Mouse (Mus musculus): Measurements from ENCODE around the gene 1700022I11Rik. TPM values are rescaled to one million over a fixed set of nuclear protein-coding genes. Genes with fewer than 3 reads are reported as not detected.
A peak's percentile ranks its signal among the peaks of the same experiment; 100 is the strongest.

The 1700022I11Rik gene
- polyA plus RNA-seq, 1 experiment from 2014 or later, result 0.70 TPM

- Histone ChIP-seq H3K4me1 (ENCODE audit: control insufficient read depth in 2 of 2, insufficient read depth in 2 of 2, low read length in 2 of 2) (peaks cover 9 to 12% of the 10 kb centered on the region in 2 experiments), H3K9ac (ENCODE audit: low read length) (no peak overlapping the region), H3K4me2 (ENCODE audit: low read length) (no peak overlapping the region), H3K4me3 (ENCODE audit: control insufficient read depth in 1 of 2, insufficient read depth in 1 of 2, low read depth in 1 of 2, low read length in 2 of 2) (no peak overlapping the region), H3K27me3 (ENCODE audit: control insufficient read depth, insufficient read depth, low read length) (peaks cover 11% of the 10 kb centered on the region; the same call in 1 of the 2 replicates), H3K27ac (replicated peaks in 1 of 2; ENCODE audit: control insufficient read depth in 1 of 2, insufficient read depth in 1 of 2, low read depth in 2 of 2, low read length in 2 of 2) (no peak overlapping the region), H3K9me3 (ENCODE audit: control insufficient read depth, low read length) (no peaks in the 10 kb centered on the region), H3K36me3 (ENCODE audit: control insufficient read depth, insufficient read depth, low read length) (no peaks in the 10 kb centered on the region)
- no peak for ATAC-seq (ENCODE audit: insufficient number of reproducible peaks, insufficient read depth, low FRiP score, low read depth)
- 7% methylated on average over 5 of the region's 5 CpGs for WGBS
Measured at GRCm38 (mm10) chr4:42945952-42946351, 23.5 kb upstream of the 1700022I11Rik start.

DNA sequence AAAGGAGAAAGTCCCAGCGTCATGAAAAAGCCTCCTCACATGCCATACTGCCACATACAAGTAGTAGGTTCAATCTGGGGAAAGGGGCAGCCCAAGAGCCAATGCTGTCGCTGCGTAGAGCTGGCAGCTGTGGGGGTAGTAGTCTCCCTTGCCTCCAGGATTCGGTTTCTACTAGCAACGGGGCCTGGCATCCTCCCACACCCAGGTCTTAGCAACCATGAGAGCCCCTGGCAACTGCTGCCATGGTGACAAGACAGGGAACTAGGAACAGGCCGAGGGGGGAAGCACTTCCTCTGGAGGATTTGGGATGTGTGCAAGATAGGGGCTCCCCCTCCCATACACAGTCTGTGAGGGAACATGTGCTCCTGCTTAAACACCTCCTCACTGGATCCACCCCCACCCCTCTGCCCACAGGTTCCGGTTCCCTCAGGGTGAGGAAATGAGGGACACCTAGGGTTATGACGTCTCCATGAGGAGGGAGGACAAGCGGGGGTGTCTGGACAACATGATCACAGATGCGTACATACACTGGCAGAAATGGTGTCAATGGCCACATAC, 22.6 kb upstream of the 1700022I11Rik start:
- H3K27me3 ChIP-seq (ENCODE audit: control insufficient read depth, insufficient read depth, low read length), result peaks cover 11% of the 10 kb centered on the region; the same call in 1 of the 2 replicates
- ATAC-seq (ENCODE audit: insufficient number of reproducible peaks, insufficient read depth, low FRiP score, low read depth), result no peak
- H3K4me1 ChIP-seq (ENCODE audit: control insufficient read depth in 2 of 2, insufficient read depth in 2 of 2, low read length in 2 of 2), result peaks cover 17 to 21% of the 10 kb centered on the region in 2 experiments
- H3K36me3 ChIP-seq (ENCODE audit: control insufficient read depth, insufficient read depth, low read length), result no peaks in the 10 kb centered on the region
- no peaks in the 10 kb centered on the region for H3K9me3 ChIP-seq (ENCODE audit: control insufficient read depth, low read length)
- 58% methylated on average over 10 of the region's 10 CpGs for WGBS
- H3K9ac ChIP-seq (ENCODE audit: low read length), result no peak overlapping the region
- no peak overlapping the region for H3K27ac ChIP-seq (replicated peaks in 1 of 2; ENCODE audit: control insufficient read depth in 1 of 2, insufficient read depth in 1 of 2, low read depth in 2 of 2, low read length in 2 of 2)
- no peak overlapping the region for H3K4me2 ChIP-seq (ENCODE audit: low read length)
- H3K4me3 ChIP-seq (ENCODE audit: control insufficient read depth in 1 of 2, insufficient read depth in 1 of 2, low read depth in 1 of 2, low read length in 2 of 2), result no peak overlapping the region

DNA sequence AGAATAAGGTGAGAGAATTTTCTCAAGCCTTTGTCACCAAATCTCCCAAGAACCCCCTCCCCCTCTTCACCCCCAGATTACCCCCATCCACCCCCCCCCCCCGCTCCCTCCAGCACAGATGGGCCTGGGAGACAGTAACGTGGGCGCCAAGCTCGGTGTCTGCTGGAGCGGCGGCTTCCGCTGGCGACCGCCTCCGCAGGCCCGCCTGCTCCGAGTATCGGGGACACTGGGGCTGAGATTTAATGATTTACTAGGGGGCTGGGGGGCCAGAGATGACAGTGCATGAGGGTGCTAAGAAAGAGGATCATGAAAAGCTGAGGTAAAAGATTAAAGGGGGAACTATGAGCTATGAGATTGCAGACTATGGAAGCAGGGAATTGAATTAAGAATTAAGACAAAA, 20.9 kb upstream of the 1700022I11Rik start:
- Histone ChIP-seq H3K9me3 (ENCODE audit: control insufficient read depth, low read length) (no peaks in the 10 kb centered on the region), H3K27me3 (ENCODE audit: control insufficient read depth, insufficient read depth, low read length) (peaks cover 11% of the 10 kb centered on the region; the same call in 1 of the 2 replicates), H3K9ac (ENCODE audit: low read length) (no peak overlapping the region), H3K4me1 (ENCODE audit: control insufficient read depth in 2 of 2, insufficient read depth in 2 of 2, low read length in 2 of 2) (peaks cover 34 to 35% of the 10 kb centered on the region in 2 experiments), H3K36me3 (ENCODE audit: control insufficient read depth, insufficient read depth, low read length) (no peaks in the 10 kb centered on the region), H3K4me3 (ENCODE audit: control insufficient read depth in 1 of 2, insufficient read depth in 1 of 2, low read depth in 1 of 2, low read length in 2 of 2) (no peak overlapping the region), H3K27ac (replicated peaks in 1 of 2; ENCODE audit: control insufficient read depth in 1 of 2, insufficient read depth in 1 of 2, low read depth in 2 of 2, low read length in 2 of 2) (no peak overlapping the region), H3K4me2 (ENCODE audit: low read length) (no peak overlapping the region)
- 48% methylated on average over 13 of the region's 13 CpGs for WGBS
- no peak for ATAC-seq (ENCODE audit: insufficient number of reproducible peaks, insufficient read depth, low FRiP score, low read depth)

- peaks cover 35 to 39% of the 10 kb centered on the region in 2 experiments for H3K4me1 ChIP-seq (ENCODE audit: control insufficient read depth in 2 of 2, insufficient read depth in 2 of 2, low read length in 2 of 2)
- H3K27ac ChIP-seq (replicated peaks in 1 of 2; ENCODE audit: control insufficient read depth in 1 of 2, insufficient read depth in 1 of 2, low read depth in 2 of 2, low read length in 2 of 2), result peak overlapping the region; percentile 7 to 48; a peak in 2 of 4 replicates
- H3K4me2 ChIP-seq (ENCODE audit: low read length), result peak overlapping the region; percentile 89
- H3K27me3 ChIP-seq (ENCODE audit: control insufficient read depth, insufficient read depth, low read length), result peaks cover 11% of the 10 kb centered on the region; the same call in 1 of the 2 replicates
- H3K4me3 ChIP-seq (ENCODE audit: control insufficient read depth in 1 of 2, insufficient read depth in 1 of 2, low read depth in 1 of 2, low read length in 2 of 2), result peak overlapping the region; percentile 76 to 84
- no peaks in the 10 kb centered on the region for H3K36me3 ChIP-seq (ENCODE audit: control insufficient read depth, insufficient read depth, low read length)
- no peak for ATAC-seq (ENCODE audit: insufficient number of reproducible peaks, insufficient read depth, low FRiP score, low read depth)
- WGBS, result 7% methylated on average over 13 of the region's 14 CpGs
- H3K9me3 ChIP-seq (ENCODE audit: control insufficient read depth, low read length), result no peaks in the 10 kb centered on the region
- peak overlapping the region; percentile 58 for H3K9ac ChIP-seq (ENCODE audit: low read length)
Measured at GRCm38 (mm10) chr4:42949051-42949675, 20.2 kb upstream of the 1700022I11Rik start.

GRCm38 (mm10) chr4:42949676-42950051, 19.7 kb upstream of the 1700022I11Rik start, which contains the start of gene Dnajb5:
Dnajb5 (plus strand) TSS chr4:42949814.
- Histone ChIP-seq H3K4me1 (ENCODE audit: control insufficient read depth in 2 of 2, insufficient read depth in 2 of 2, low read length in 2 of 2) (peaks cover 38 to 44% of the 10 kb centered on the region in 2 experiments), H3K9ac (ENCODE audit: low read length) (peak within 1 kb of the TSS; percentile 97), H3K27me3 (ENCODE audit: control insufficient read depth, insufficient read depth, low read length) (peaks cover 11% of the 10 kb centered on the region; the same call in 1 of the 2 replicates), H3K36me3 (ENCODE audit: control insufficient read depth, insufficient read depth, low read length) (peaks cover 2% of the 10 kb centered on the region; the same call in 1 of the 2 replicates), H3K4me2 (ENCODE audit: low read length) (peak within 1 kb of the TSS; percentile 89), H3K27ac (replicated peaks in 1 of 2; ENCODE audit: control insufficient read depth in 1 of 2, insufficient read depth in 1 of 2, low read depth in 2 of 2, low read length in 2 of 2) (peak within 1 kb of the TSS; percentile 92 to 96), H3K9me3 (ENCODE audit: control insufficient read depth, low read length) (no peaks in the 10 kb centered on the region), H3K4me3 (ENCODE audit: control insufficient read depth in 1 of 2, insufficient read depth in 1 of 2, low read depth in 1 of 2, low read length in 2 of 2) (peak within 1 kb of the TSS; percentile 76 to 84)
- peak; percentile 92 for ATAC-seq (ENCODE audit: insufficient number of reproducible peaks, insufficient read depth, low FRiP score, low read depth)
- WGBS, result 0% methylated on average over 37 of the region's 39 CpGs

- Histone ChIP-seq H3K36me3 (ENCODE audit: control insufficient read depth, insufficient read depth, low read length) (peaks cover 7% of the 10 kb centered on the region; the same call in 1 of the 2 replicates), H3K4me2 (ENCODE audit: low read length) (peak overlapping the region; percentile 89), H3K9me3 (ENCODE audit: control insufficient read depth, low read length) (no peaks in the 10 kb centered on the region), H3K9ac (ENCODE audit: low read length) (peak overlapping the region; percentile 97), H3K4me1 (ENCODE audit: control insufficient read depth in 2 of 2, insufficient read depth in 2 of 2, low read length in 2 of 2) (peaks cover 40 to 46% of the 10 kb centered on the region in 2 experiments), H3K4me3 (ENCODE audit: control insufficient read depth in 1 of 2, insufficient read depth in 1 of 2, low read depth in 1 of 2, low read length in 2 of 2) (peak overlapping the region; percentile 76 to 84), H3K27me3 (ENCODE audit: control insufficient read depth, insufficient read depth, low read length) (peaks cover 11% of the 10 kb centered on the region; the same call in 1 of the 2 replicates), H3K27ac (replicated peaks in 1 of 2; ENCODE audit: control insufficient read depth in 1 of 2, insufficient read depth in 1 of 2, low read depth in 2 of 2, low read length in 2 of 2) (peak overlapping the region; percentile 92 to 96)
- WGBS, result under 1% methylated on average over 20 of the region's 27 CpGs
- peak; percentile 74 for ATAC-seq (ENCODE audit: insufficient number of reproducible peaks, insufficient read depth, low FRiP score, low read depth)
Measured at GRCm38 (mm10) chr4:42950065-42950558, 19.3 kb upstream of the 1700022I11Rik start.

GRCm38 (mm10) chr4:42951206-42952195, 17.9 kb upstream of the 1700022I11Rik start:
- Histone ChIP-seq H3K36me3 (ENCODE audit: control insufficient read depth, insufficient read depth, low read length) (peaks cover 15% of the 10 kb centered on the region), H3K4me2 (ENCODE audit: low read length) (peak overlapping the region; percentile 89), H3K9me3 (ENCODE audit: control insufficient read depth, low read length) (no peaks in the 10 kb centered on the region), H3K4me3 (ENCODE audit: control insufficient read depth in 1 of 2, insufficient read depth in 1 of 2, low read depth in 1 of 2, low read length in 2 of 2) (peak overlapping the region in 1 of 2 experiments; percentile 76; a peak in 3 of 4 replicates), H3K9ac (ENCODE audit: low read length) (peak overlapping the region; percentile 97), H3K27ac (replicated peaks in 1 of 2; ENCODE audit: control insufficient read depth in 1 of 2, insufficient read depth in 1 of 2, low read depth in 2 of 2, low read length in 2 of 2) (peak overlapping the region; percentile 96 to 99), H3K4me1 (ENCODE audit: control insufficient read depth in 2 of 2, insufficient read depth in 2 of 2, low read length in 2 of 2) (peaks cover 40 to 46% of the 10 kb centered on the region in 2 experiments), H3K27me3 (ENCODE audit: control insufficient read depth, insufficient read depth, low read length) (peaks cover 9% of the 10 kb centered on the region; the same call in 1 of the 2 replicates)
- 57% methylated on average over 11 of the region's 11 CpGs for WGBS
- ATAC-seq (ENCODE audit: insufficient number of reproducible peaks, insufficient read depth, low FRiP score, low read depth), result no peak
